Mouse (Mus musculus): ENCODE data around the gene Ccr6.
"Not testable (repeated sequence)": the region's sequence is repeated elsewhere in the genome, so short reads cannot be mapped to it uniquely, and the experiment has no call there.

The Ccr6 gene

GRCm38 (mm10) chr17:8235743-8236142 lies at the start of gene Ccr6:
Gene Ccr6 (plus strand): TSS chr17:8236043.
- no peak for DNase-seq (ENCODE audit: low spot score in 2 of 2)

GRCm38 (mm10) chr17:8193678-8194077 lies 42.2 kb upstream of the Ccr6 start:
- DNase-seq (ENCODE audit: low spot score in 2 of 2), result no peak

GRCm38 (mm10) chr17:8195685-8196376 lies 40.0 kb upstream of the Ccr6 start:
- no peak for DNase-seq (ENCODE audit: low spot score in 2 of 2)

GRCm38 (mm10) chr17:8197652-8198051 lies 38.2 kb upstream of the Ccr6 start:
- DNase-seq (ENCODE audit: low spot score in 2 of 2), result no peak

GRCm38 (mm10) chr17:8199067-8199935 lies 36.5 kb upstream of the Ccr6 start:
- DNase-seq (ENCODE audit: low spot score in 2 of 2), result no peak

- DNase-seq (ENCODE audit: low spot score in 2 of 2), result no peak
Measured at GRCm38 (mm10) chr17:8199936-8200330, 35.9 kb upstream of the Ccr6 start.

GRCm38 (mm10) chr17:8203487-8203886 lies 32.4 kb upstream of the Ccr6 start:
- no peak for DNase-seq (ENCODE audit: low spot score in 2 of 2)

- DNase-seq (ENCODE audit: low spot score in 2 of 2), result not testable (repeated sequence)
Measured at GRCm38 (mm10) chr17:8205221-8205631, 30.6 kb upstream of the Ccr6 start.

- DNase-seq (ENCODE audit: low spot score in 2 of 2), result no peak
Measured at GRCm38 (mm10) chr17:8206691-8207090, 29.2 kb upstream of the Ccr6 start.

- no peak for DNase-seq (ENCODE audit: low spot score in 2 of 2)
Measured at GRCm38 (mm10) chr17:8209696-8210095, 26.1 kb upstream of the Ccr6 start.

GRCm38 (mm10) chr17:8210170-8210569 lies 25.7 kb upstream of the Ccr6 start:
- DNase-seq (ENCODE audit: low spot score in 2 of 2), result no peak

GRCm38 (mm10) chr17:8210675-8211074 lies 25.2 kb upstream of the Ccr6 start:
- no peak for DNase-seq (ENCODE audit: low spot score in 2 of 2)

- no peak for DNase-seq (ENCODE audit: low spot score in 2 of 2)
Measured at GRCm38 (mm10) chr17:8211399-8211798, 24.4 kb upstream of the Ccr6 start.

GRCm38 (mm10) chr17:8214369-8214768 lies 21.5 kb upstream of the Ccr6 start:
- DNase-seq (ENCODE audit: low spot score in 2 of 2), result no peak

GRCm38 (mm10) chr17:8215016-8215745 lies 20.7 kb upstream of the Ccr6 start:
- DNase-seq (ENCODE audit: low spot score in 2 of 2), result no peak

- DNase-seq (ENCODE audit: low spot score in 2 of 2), result no peak
Measured at GRCm38 (mm10) chr17:8223225-8223624, 12.6 kb upstream of the Ccr6 start.

GRCm38 (mm10) chr17:8224072-8224471 lies 11.8 kb upstream of the Ccr6 start:
- no peak for DNase-seq (ENCODE audit: low spot score in 2 of 2)

- no peak for DNase-seq (ENCODE audit: low spot score in 2 of 2)
Measured at GRCm38 (mm10) chr17:8225166-8225565, 10.7 kb upstream of the Ccr6 start.

GRCm38 (mm10) chr17:8225746-8226145 lies 10.1 kb upstream of the Ccr6 start:
- no peak for DNase-seq (ENCODE audit: low spot score in 2 of 2)

- DNase-seq (ENCODE audit: low spot score in 2 of 2), result no peak
Measured at GRCm38 (mm10) chr17:8228622-8229021, 7.2 kb upstream of the Ccr6 start.

GRCm38 (mm10) chr17:8229607-8230006 lies 6.2 kb upstream of the Ccr6 start:
- no peak for DNase-seq (ENCODE audit: low spot score in 2 of 2)

- DNase-seq (ENCODE audit: low spot score in 2 of 2), result peak; percentile 69 to 83
Measured at GRCm38 (mm10) chr17:8232089-8232488, 3.8 kb upstream of the Ccr6 start.

Measured in spleen, postnatal 4 days (tissue).